Mouse (Mus musculus): ENCODE measurements around the gene Ylpm1. TPM values are rescaled to one million over a fixed set of nuclear protein-coding genes. Genes with fewer than 3 reads are reported as not detected.
A peak's percentile ranks its signal among the peaks of the same experiment; 100 is the strongest.

Ylpm1 gene
- polyA plus RNA-seq, 1 experiment from 2014 or later = 22.1 TPM

DNA sequence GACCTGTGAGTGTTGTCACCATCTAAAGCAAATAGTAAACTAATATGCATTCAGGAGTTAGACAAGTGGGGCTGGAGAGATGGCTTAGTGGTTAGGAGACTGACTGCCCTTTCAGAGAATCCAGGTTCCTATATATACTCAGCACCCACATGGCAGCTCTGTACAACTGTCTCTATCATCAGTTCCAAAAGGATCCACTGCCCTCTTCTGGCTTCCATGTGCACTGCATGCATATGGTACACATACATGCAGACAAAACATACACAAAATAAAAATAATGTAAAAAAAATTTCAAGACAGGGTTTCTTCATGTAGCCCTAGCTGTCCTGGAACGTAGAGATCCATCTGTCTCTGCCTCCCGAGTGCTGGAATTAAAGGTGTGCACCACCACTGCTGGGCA, 36.6 kb downstream of the Ylpm1 start:
- 100% methylated on average over 2 of the region's 2 CpGs for WGBS

DNA sequence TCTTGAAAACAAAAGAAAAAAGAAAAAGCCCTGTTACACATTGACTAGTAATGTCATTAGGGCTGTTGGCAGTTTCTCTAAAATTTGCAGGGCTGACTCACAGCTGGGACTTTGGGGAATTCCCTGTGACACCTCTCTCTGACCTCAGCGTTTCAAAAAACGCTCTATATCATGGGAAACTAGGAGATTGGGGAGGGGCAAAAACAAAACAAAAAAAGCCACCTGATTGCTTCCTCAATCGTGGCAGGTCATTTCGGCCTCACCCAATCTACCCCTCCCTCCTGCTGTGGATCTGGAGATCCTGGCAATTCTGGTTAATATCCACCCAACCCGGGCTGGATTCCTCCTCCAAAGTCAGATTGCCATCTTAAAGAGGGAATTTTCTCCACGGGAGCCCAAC, 55.1 kb downstream of the Ylpm1 start:
- H3K9me3 ChIP-seq = no peaks in the 10 kb centered on the region
- H3K27me3 ChIP-seq (replicated peaks) = no peaks in the 10 kb centered on the region
- no peaks in the 10 kb centered on the region for H3K4me1 ChIP-seq (replicated peaks)
- no peak overlapping the region for H3K4me2 ChIP-seq (replicated peaks)
- ATAC-seq = peak; percentile 63; the same call in 1 of the 2 replicates
- no peak overlapping the region for H3K4me3 ChIP-seq (replicated peaks)
- H3K36me3 ChIP-seq = peaks cover 25% of the 10 kb centered on the region
- H3K27ac ChIP-seq = no peak overlapping the region
- no peak overlapping the region for H3K9ac ChIP-seq
- 49% methylated on average over 6 of the region's 6 CpGs for WGBS

More for the DNA sequence above, 36.6 kb downstream of the Ylpm1 start:
- H3K4me1 ChIP-seq (replicated peaks) = no peaks in the 10 kb centered on the region
- no peak overlapping the region for H3K27ac ChIP-seq
- H3K4me3 ChIP-seq (replicated peaks) = no peak overlapping the region
- no peaks in the 10 kb centered on the region for H3K27me3 ChIP-seq (replicated peaks)
- no peaks in the 10 kb centered on the region for H3K9me3 ChIP-seq
- peaks cover 20% of the 10 kb centered on the region for H3K36me3 ChIP-seq
- H3K4me2 ChIP-seq (replicated peaks) = no peak overlapping the region
- ATAC-seq = no peak
- no peak overlapping the region for H3K9ac ChIP-seq

DNA sequence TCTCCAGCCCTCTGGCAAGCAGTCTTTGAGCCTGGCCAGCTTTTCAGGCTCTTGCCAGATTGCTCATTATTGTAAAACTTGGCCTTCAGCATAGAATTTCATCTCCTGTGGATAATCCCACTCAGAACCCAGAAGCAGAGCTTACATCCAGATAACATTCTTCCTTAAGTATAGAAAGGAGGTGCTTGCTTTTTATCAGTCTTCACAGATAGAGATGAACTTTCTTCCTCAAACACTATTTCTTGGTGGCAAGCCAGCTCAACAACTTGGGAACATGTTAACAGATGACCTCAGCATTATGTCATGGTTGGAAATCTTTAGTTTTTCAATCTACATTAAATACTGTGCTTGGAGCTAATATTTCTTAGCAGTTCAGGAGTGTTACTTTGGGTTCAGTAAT, 74.9 kb downstream of the Ylpm1 start:
- Histone ChIP-seq H3K4me1 (replicated peaks) (no peaks in the 10 kb centered on the region), H3K9me3 (no peaks in the 10 kb centered on the region), H3K27ac (no peak overlapping the region), H3K36me3 (peaks cover 13% of the 10 kb centered on the region; the same call in 1 of the 2 replicates), H3K27me3 (replicated peaks) (no peaks in the 10 kb centered on the region), H3K9ac (no peak overlapping the region), H3K4me3 (replicated peaks) (no peak overlapping the region), H3K4me2 (replicated peaks) (no peak overlapping the region)
- no peak for ATAC-seq

DNA sequence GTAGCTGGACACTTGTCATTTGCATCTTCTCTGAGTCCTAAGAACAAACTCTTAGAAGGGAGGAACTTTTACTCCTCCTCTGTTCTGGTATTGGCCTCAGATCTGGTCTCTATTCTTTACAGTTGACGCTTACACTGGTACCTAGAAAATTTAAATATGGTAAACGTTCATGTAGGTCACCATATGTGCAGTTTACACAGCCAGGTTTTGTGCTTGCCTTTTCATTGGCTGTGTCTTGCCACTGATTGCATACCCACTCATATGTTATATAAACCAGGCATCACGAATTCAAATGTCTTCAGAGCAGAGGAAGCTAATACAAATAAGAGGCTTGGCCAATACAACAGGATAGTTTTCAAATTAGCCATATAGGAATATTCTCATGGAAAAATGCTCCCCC, 81.0 kb downstream of the Ylpm1 start:
- no peak overlapping the region for H3K4me2 ChIP-seq (replicated peaks)
- H3K27ac ChIP-seq = no peak overlapping the region
- H3K4me1 ChIP-seq (replicated peaks) = no peaks in the 10 kb centered on the region
- ATAC-seq = no peak
- no peak overlapping the region for H3K4me3 ChIP-seq (replicated peaks)
- H3K27me3 ChIP-seq (replicated peaks) = no peaks in the 10 kb centered on the region
- H3K36me3 ChIP-seq = 0 out of 2 replicates have a peak, but pooled peaks cover 5% of the 10 kb centered on the region
- WGBS = 90% methylated on average over 3 of the region's 3 CpGs
- H3K9me3 ChIP-seq = no peaks in the 10 kb centered on the region
- no peak overlapping the region for H3K9ac ChIP-seq

DNA sequence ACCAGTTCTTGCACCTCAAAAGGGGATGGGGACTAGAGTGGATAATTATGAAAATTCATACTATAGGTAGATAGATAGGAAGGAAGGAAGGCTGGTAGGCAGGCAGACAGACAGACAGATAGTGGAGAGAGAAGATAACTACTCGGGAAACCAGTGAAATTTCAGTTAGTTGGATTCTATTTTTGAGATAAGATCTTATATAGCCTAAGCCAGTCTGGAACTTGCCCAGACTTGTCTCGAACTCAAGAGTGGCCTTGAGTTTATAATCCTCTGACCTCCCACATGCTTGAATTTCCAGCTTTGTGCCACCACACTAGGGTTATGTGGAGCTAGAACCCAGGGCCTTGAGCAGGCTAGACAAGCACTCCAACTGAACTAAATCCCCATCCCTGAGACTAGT, 88.1 kb downstream of the Ylpm1 start:
- Histone ChIP-seq H3K4me3 (replicated peaks) (no peak overlapping the region), H3K27me3 (replicated peaks) (no peaks in the 10 kb centered on the region), H3K9me3 (no peaks in the 10 kb centered on the region), H3K9ac (no peak overlapping the region), H3K4me1 (replicated peaks) (no peaks in the 10 kb centered on the region), H3K27ac (no peak overlapping the region), H3K4me2 (replicated peaks) (no peak overlapping the region), H3K36me3 (peaks cover 14% of the 10 kb centered on the region)
- no peak for ATAC-seq
- 73% methylated on average over 2 of the region's 2 CpGs for WGBS

DNA sequence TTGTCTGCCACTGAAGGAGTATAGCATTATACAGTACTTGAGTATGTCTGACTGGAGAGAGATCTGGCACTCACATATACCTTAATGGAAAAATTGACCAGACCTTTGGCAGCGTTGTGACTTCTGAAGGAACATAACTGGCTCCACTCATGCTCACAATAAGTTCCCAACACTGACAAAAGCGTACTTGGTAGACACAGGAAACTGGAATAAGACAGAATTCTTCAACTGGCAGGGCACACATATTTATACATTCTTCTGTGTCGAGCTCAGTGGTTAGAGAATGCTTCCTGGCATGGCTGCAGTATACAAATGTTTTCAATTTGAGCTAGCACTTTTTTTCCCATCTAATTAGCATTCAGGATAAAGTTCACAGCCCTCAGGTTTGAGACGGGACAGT, 88.8 kb downstream of the Ylpm1 start:
- Histone ChIP-seq H3K4me2 (replicated peaks) (no peak overlapping the region), H3K9ac (no peak overlapping the region), H3K4me1 (replicated peaks) (no peaks in the 10 kb centered on the region), H3K9me3 (no peaks in the 10 kb centered on the region), H3K36me3 (peaks cover 14% of the 10 kb centered on the region), H3K27me3 (replicated peaks) (no peaks in the 10 kb centered on the region), H3K4me3 (replicated peaks) (no peak overlapping the region), H3K27ac (no peak overlapping the region)
- ATAC-seq = no peak
- 80% methylated on average over 4 of the region's 4 CpGs for WGBS

DNA sequence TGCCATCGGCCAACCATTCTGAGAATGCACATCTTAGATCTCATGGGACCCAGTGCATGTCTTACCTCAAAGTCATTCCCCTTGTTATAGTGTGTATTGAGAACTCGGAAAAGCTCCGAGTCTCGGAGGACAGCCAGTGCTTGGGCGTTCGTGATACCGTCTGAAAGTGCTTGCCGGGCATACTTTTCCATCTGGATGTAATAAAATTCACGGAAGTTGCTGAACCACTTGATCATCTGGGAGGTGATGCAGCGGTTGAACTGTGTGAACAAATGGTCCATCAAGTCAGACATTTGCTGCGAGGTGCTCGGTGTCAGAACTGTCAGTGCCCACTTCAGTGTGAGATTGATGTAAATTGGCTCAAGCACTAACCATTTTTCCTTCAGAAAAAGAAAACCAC, 91.7 kb downstream of the Ylpm1 start:
- Histone ChIP-seq H3K27ac (no peak overlapping the region), H3K9ac (no peak overlapping the region), H3K27me3 (replicated peaks) (no peaks in the 10 kb centered on the region), H3K36me3 (peaks cover 14% of the 10 kb centered on the region), H3K4me3 (replicated peaks) (no peak overlapping the region), H3K4me2 (replicated peaks) (no peak overlapping the region), H3K4me1 (replicated peaks) (no peaks in the 10 kb centered on the region), H3K9me3 (no peaks in the 10 kb centered on the region)
- no peak for ATAC-seq
- WGBS = 90% methylated on average over 12 of the region's 12 CpGs

DNA sequence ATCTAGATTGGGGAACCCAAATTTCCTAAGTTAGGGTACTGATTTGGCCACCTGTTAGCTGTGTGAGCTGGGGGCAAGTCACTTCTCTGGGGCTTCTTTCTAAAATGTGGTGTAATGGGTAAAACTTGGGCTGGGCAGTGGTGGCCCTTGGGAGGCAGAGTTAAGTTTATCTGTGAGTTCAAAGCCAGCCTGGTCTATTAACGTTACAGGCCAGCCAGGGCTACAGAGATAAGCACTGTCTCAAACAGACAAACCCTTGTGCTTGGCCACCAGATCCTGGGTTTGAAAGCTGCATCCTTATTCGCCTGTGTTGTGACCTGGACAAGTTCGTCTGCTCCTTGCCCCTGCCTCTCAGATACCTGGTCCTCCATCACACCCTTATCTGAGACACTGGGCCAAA, 95.1 kb downstream of the Ylpm1 start:
- no peak overlapping the region for H3K4me2 ChIP-seq (replicated peaks)
- no peak overlapping the region for H3K4me3 ChIP-seq (replicated peaks)
- H3K27me3 ChIP-seq (replicated peaks) = no peaks in the 10 kb centered on the region
- H3K9me3 ChIP-seq = no peaks in the 10 kb centered on the region
- H3K36me3 ChIP-seq = peaks cover 14% of the 10 kb centered on the region
- 82% methylated on average over 3 of the region's 3 CpGs for WGBS
- H3K9ac ChIP-seq = no peak overlapping the region
- H3K4me1 ChIP-seq (replicated peaks) = 0 out of 2 replicates have a peak, but pooled peaks cover 4% of the 10 kb centered on the region
- ATAC-seq = no peak
- H3K27ac ChIP-seq = no peak overlapping the region

DNA sequence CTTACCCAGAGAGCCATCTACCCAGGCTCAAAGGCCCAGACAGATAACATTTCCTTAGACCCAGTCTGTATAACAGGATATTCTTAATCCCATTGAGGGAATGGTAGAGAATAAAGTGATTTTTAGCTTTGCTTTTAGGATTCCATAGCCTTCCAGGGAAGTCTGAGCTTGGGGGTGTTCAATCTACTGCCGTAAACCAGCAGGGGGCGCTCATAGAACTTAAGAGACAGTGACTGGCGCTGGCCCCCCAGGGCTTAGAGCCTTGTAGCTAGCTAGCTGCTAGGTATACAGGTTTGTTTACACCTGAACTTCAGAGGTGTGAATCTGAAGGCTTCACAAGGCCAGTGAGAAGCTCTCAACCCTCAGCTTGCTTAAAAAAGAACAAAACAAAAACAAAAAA, 96.1 kb downstream of the Ylpm1 start:
- no peak overlapping the region for H3K4me2 ChIP-seq (replicated peaks)
- H3K4me3 ChIP-seq (replicated peaks) = no peak overlapping the region
- H3K27ac ChIP-seq = no peak overlapping the region
- no peak overlapping the region for H3K9ac ChIP-seq
- no peak for ATAC-seq
- no peaks in the 10 kb centered on the region for H3K9me3 ChIP-seq
- WGBS = 10% methylated on average over 3 of the region's 3 CpGs
- no peaks in the 10 kb centered on the region for H3K27me3 ChIP-seq (replicated peaks)
- H3K4me1 ChIP-seq (replicated peaks) = 0 out of 2 replicates have a peak, but pooled peaks cover 4% of the 10 kb centered on the region
- peaks cover 14% of the 10 kb centered on the region for H3K36me3 ChIP-seq

DNA sequence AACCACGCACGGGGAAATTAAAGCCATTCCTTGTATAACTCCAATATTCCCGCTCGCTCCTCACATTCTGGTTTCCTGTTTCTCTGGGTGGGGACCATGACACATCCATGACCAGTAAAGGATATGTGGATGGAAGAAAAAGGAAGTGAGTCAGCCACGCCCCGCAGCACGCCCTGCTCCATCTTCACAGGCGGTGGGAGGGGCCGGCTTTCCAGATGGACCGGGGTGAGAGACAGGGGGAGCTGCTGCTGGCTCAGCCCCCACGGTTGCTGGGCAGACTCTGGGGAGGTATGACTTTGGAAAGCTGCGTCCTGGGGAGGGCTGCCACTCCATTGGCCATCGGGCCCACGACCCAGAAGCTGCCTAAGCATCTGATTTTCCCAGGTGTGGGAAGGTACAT, 97.9 kb downstream of the Ylpm1 start:
- no peaks in the 10 kb centered on the region for H3K9me3 ChIP-seq
- WGBS = 29% methylated on average over 14 of the region's 14 CpGs
- peak; percentile 71 for ATAC-seq
- peak overlapping the region; percentile 18; the same call in 1 of the 2 replicates for H3K4me2 ChIP-seq (replicated peaks)
- 0 out of 2 replicates have a peak, but pooled peaks cover 4% of the 10 kb centered on the region for H3K4me1 ChIP-seq (replicated peaks)
- H3K4me3 ChIP-seq (replicated peaks) = no peak overlapping the region
- H3K27ac ChIP-seq = no peak overlapping the region
- H3K9ac ChIP-seq = no peak overlapping the region
- H3K36me3 ChIP-seq = no peaks in the 10 kb centered on the region
- no peaks in the 10 kb centered on the region for H3K27me3 ChIP-seq (replicated peaks)

DNA sequence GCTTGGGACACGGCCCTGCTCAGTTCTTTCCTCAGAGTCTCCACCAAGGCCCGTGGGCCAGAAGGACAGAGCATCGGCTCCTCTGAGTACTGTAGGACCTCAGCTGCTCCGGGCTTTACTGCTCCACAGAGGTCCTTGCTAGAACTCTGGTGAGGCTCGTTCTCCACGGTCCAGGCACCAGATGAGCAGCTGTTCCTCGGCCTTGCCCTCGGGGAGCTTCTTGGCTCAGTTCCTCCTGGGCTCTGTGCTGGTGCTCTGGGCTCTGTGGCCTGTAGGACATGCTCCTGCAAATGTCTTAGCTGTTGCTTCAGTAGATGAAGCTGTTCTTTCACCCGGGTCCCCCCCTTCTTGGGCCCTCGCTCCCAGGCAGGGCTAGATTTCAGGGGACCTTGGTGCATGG, 98.6 kb downstream of the Ylpm1 start:
- H3K9ac ChIP-seq = no peak overlapping the region
- no peak overlapping the region for H3K4me3 ChIP-seq (replicated peaks)
- 0 out of 2 replicates have a peak, but pooled peaks cover 4% of the 10 kb centered on the region for H3K4me1 ChIP-seq (replicated peaks)
- 79% methylated on average over 10 of the region's 10 CpGs for WGBS
- no peaks in the 10 kb centered on the region for H3K27me3 ChIP-seq (replicated peaks)
- ATAC-seq = no peak
- H3K36me3 ChIP-seq = no peaks in the 10 kb centered on the region
- no peaks in the 10 kb centered on the region for H3K9me3 ChIP-seq
- no peak overlapping the region for H3K4me2 ChIP-seq (replicated peaks)
- H3K27ac ChIP-seq = no peak overlapping the region

DNA sequence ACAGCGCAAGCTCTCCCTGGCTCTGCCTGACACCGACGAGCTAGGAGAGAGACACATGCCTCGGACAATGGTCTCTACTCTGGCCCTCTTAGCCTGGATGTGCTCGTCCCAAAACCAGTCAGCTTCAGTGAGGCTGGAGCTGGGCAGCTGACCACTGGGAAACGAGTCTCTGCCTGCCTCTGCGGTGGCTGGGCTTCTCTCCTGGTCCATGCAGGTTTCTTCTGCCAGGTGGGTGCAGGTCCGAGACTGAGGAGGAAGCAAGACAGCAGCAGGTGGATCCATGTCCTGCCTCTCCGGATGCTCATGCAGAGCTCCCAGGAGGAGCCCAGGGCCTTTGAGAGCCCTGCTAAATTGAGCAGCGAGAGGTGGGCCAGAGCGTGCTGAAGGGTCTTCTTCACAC, 99.0 kb downstream of the Ylpm1 start:
- Histone ChIP-seq H3K4me2 (replicated peaks) (no peak overlapping the region), H3K27me3 (replicated peaks) (no peaks in the 10 kb centered on the region), H3K9me3 (no peaks in the 10 kb centered on the region), H3K4me3 (replicated peaks) (no peak overlapping the region), H3K4me1 (replicated peaks) (0 out of 2 replicates have a peak, but pooled peaks cover 4% of the 10 kb centered on the region), H3K9ac (no peak overlapping the region), H3K36me3 (no peaks in the 10 kb centered on the region), H3K27ac (no peak overlapping the region)
- WGBS = 89% methylated on average over 11 of the region's 11 CpGs
- no peak for ATAC-seq

DNA sequence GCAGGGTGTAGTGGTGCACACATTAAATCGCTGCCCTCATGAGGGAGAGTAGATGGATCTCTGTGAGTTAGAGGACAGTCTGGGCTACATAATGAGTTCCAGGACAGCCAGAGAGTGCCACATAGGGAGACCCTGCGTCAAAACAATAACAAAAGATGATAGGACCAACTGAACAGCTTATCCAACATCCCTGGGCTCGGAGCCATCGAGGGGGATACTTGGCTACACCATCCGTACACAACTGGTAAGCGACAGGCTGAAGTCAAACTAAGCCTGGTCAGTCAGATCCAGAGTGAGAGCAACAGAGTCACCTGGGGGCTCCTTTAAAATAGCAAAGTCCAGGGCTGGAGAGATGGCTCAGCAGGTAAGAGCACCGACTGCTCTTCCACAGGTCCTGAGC, 99.7 kb downstream of the Ylpm1 start:
- H3K27me3 ChIP-seq (replicated peaks) = no peaks in the 10 kb centered on the region
- H3K36me3 ChIP-seq = no peaks in the 10 kb centered on the region
- 82% methylated on average over 7 of the region's 7 CpGs for WGBS
- H3K9me3 ChIP-seq = no peaks in the 10 kb centered on the region
- ATAC-seq = no peak
- H3K4me2 ChIP-seq (replicated peaks) = no peak overlapping the region
- no peak overlapping the region for H3K4me3 ChIP-seq (replicated peaks)
- H3K27ac ChIP-seq = no peak overlapping the region
- H3K4me1 ChIP-seq (replicated peaks) = 0 out of 2 replicates have a peak, but pooled peaks cover 4% of the 10 kb centered on the region
- no peak overlapping the region for H3K9ac ChIP-seq

All from intestine, embryonic 15.5 days (tissue).